ENCODE assay signal across 31 mouse cellular contexts in the genomic region with DNA sequence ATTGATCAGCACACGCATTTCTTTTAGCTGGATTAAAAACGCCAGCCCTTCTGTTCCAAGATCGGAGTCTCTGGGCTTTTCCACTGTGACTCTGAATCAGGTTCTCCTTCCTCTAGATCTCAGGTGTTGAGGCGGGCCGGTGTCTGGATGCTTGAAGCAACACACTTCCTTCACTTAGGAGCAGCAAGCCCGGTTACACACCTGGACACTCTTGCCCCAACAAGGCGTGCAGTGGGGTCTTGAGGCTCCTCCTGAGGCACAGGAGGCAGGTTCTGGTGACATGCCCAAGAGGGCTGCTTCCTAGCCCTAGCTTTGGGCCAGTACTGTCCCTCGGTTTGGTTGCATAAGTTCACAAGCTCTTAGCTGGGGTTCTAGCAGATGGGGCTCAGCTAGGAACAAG.
"Had no signal": no experiment of that assay in that cellular context is flagged by ENCODE, and none has a peak within 500 bp of the region (broad histone marks: within the 10 kb centered on the region; RNA-seq: fewer than 3 reads in every experiment).

No protein-coding gene starts in this region.

- ATAC-seq: liver, embryonic 12.5 days; liver, postnatal 0 days; lung, postnatal 0 days; midbrain, embryonic 13.5 days; midbrain, embryonic 15.5 days; midbrain, embryonic 16.5 days had no signal

- DNase-seq: left cerebral cortex, postnatal 4 days; liver; liver, embryonic 13.5 days; liver, postnatal 0 days; lung, adult 18-20 months; lung, adult 2 months; lung, embryonic 14.5 days; lung, postnatal 10 days; lung, postnatal 14 days; lung, postnatal 36 days; lung, postnatal 4 days; midbrain, embryonic 14.5 days had no signal

- H3K9ac ChIP-seq: limb, embryonic 12.5 days; limb, embryonic 13.5 days; limb, embryonic 15.5 days; liver, embryonic 12.5 days; liver, embryonic 13.5 days; liver, embryonic 14.5 days; liver, embryonic 15.5 days; liver, postnatal 0 days; lung, embryonic 14.5 days; lung, embryonic 15.5 days; midbrain, embryonic 12.5 days; midbrain, embryonic 13.5 days; midbrain, embryonic 15.5 days had no signal

- H3K27ac ChIP-seq: left cerebral cortex, adult 2 months; limb, embryonic 10.5 days; limb, embryonic 12.5 days; limb, embryonic 13.5 days; limb, embryonic 15.5 days; liver, embryonic 12.5 days; liver, embryonic 13.5 days; liver, embryonic 14.5 days; liver, embryonic 15.5 days; lung, embryonic 15.5 days; macrophage; midbrain, embryonic 10.5 days; midbrain, embryonic 12.5 days; midbrain, embryonic 13.5 days; midbrain, embryonic 15.5 days had no signal

- H3K27me3 ChIP-seq: limb, embryonic 12.5 days; limb, embryonic 13.5 days; limb, embryonic 15.5 days; liver, embryonic 12.5 days; liver, embryonic 13.5 days; liver, embryonic 15.5 days; lung, embryonic 15.5 days; megakaryocyte, embryonic 14.5 days; midbrain, embryonic 12.5 days; midbrain, embryonic 13.5 days; midbrain, embryonic 15.5 days had no signal

- H3K9me3 ChIP-seq: limb, embryonic 10.5 days; limb, embryonic 12.5 days; limb, embryonic 13.5 days; limb, embryonic 15.5 days; liver, embryonic 12.5 days; liver, embryonic 13.5 days; liver, embryonic 15.5 days; lung, embryonic 15.5 days; megakaryocyte, embryonic 14.5 days; midbrain, embryonic 10.5 days; midbrain, embryonic 12.5 days; midbrain, embryonic 13.5 days; midbrain, embryonic 15.5 days had no signal

- H3K4me3 ChIP-seq: left cerebral cortex, adult 2 months; limb, embryonic 10.5 days; limb, embryonic 12.5 days; limb, embryonic 13.5 days; limb, embryonic 15.5 days; liver, embryonic 12.5 days; liver, embryonic 13.5 days; liver, embryonic 15.5 days; lung, embryonic 15.5 days; megakaryocyte, embryonic 14.5 days; midbrain, embryonic 10.5 days; midbrain, embryonic 12.5 days; midbrain, embryonic 13.5 days; midbrain, embryonic 15.5 days; myocyte had no signal

- H3K4me1 ChIP-seq: limb, embryonic 10.5 days; limb, embryonic 12.5 days; limb, embryonic 13.5 days; limb, embryonic 15.5 days; liver, embryonic 15.5 days; lung, embryonic 15.5 days; midbrain, embryonic 10.5 days; midbrain, embryonic 12.5 days; midbrain, embryonic 13.5 days; midbrain, embryonic 15.5 days had no signal

- H3K4me2 ChIP-seq: limb, embryonic 12.5 days; limb, embryonic 13.5 days; limb, embryonic 15.5 days; liver, embryonic 11.5 days; liver, embryonic 12.5 days; liver, embryonic 13.5 days; liver, embryonic 15.5 days; lung, embryonic 14.5 days; lung, embryonic 15.5 days; midbrain, embryonic 12.5 days; midbrain, embryonic 13.5 days; midbrain, embryonic 15.5 days had no signal
